Mouse (Mus musculus) testis, adult 2 months (tissue): ENCODE measurements at regions not wholly inside any gene's neighbourhood (a gene's known extent, or its start where the extent isn't known, plus 50 kb on each side); places are given as distances from the start of the nearest gene placed in this dataset.
"Not testable (repeated sequence)": the region's sequence is repeated elsewhere in the genome, so short reads cannot be mapped to it uniquely, and the experiment has no call there.

ENCODE experiments used
- H3K27ac ChIP-seq: fragments of 200-500 bp; 2 replicates; pipeline ENCODE4 v1.5.1; 2012; ENCODE audit warnings: low read depth, low read length; ENCODE audit not compliant: control insufficient read depth, insufficient read depth
- H3K27me3 ChIP-seq: fragments of 200-500 bp; 2 replicates; pipeline ENCODE4 v1.6.1; 2012; ENCODE audit warnings: mild to moderate bottlenecking, low read length, moderate library complexity; ENCODE audit not compliant: control insufficient read depth, insufficient read depth
- H3K36me3 ChIP-seq: fragments of 200-500 bp; 2 replicates; pipeline ENCODE4 v1.6.1; 2012; ENCODE audit warnings: mild to moderate bottlenecking, low read length; ENCODE audit not compliant: control insufficient read depth, insufficient read depth
- H3K4me1 ChIP-seq: fragments of 200-500 bp; 2 replicates; pipeline ENCODE4 v1.6.1; 2012; ENCODE audit warnings: low read length; ENCODE audit not compliant: control insufficient read depth, insufficient read depth
- H3K4me3 ChIP-seq: fragments of 200-500 bp; 2 replicates; pipeline ENCODE4 v1.5.1; 2012; ENCODE audit warnings: low read depth, mild to moderate bottlenecking, low read length, moderate library complexity, mixed read lengths; ENCODE audit not compliant: control insufficient read depth
- CTCF ChIP-seq: fragments of 200-500 bp; IDR thresholded peaks from 2 replicates; pipeline ENCODE4 v1.5.1; 2012; ENCODE audit warnings: low read depth, mild to moderate bottlenecking, inconsistent platforms, low read length, moderate library complexity; ENCODE audit not compliant: control insufficient read depth, insufficient read depth, insufficient replicate concordance
- POLR2A ChIP-seq: fragments of 200-500 bp; IDR thresholded peaks from 2 replicates; pipeline ENCODE4 v1.6.1; 2012; ENCODE audit warnings: low read depth, mild to moderate bottlenecking, inconsistent platforms, low read length, moderate library complexity; ENCODE audit not compliant: control insufficient read depth

DNA sequence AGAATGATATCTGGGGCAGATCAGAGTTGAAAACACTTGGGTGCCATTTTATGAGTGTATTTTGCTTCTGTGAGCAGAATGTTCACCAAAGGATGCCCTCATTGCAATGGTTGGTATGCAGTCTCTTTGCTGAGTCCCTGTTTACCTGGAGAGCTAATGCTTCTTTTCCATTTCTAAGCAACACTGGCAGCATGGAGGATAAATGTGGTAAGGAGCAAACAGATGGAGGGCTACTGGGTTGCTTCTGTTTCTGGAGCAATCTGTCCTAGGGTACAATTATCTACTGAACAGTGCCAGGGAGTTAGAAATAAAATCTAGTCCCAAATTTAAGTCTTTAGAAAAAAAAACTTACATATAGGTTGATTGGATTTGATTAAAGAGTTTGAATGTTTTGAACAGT, 245.9 kb downstream of the AI429214 start:
- no peak for TF ChIP-seq CTCF
- TF ChIP-seq POLR2A: no peak
- no peak overlapping the region for H3K4me3 ChIP-seq
- H3K27me3 ChIP-seq: no peaks in the 10 kb centered on the region
- no peak overlapping the region for H3K27ac ChIP-seq
- no peaks in the 10 kb centered on the region for H3K4me1 ChIP-seq
- H3K36me3 ChIP-seq: no peaks in the 10 kb centered on the region

DNA sequence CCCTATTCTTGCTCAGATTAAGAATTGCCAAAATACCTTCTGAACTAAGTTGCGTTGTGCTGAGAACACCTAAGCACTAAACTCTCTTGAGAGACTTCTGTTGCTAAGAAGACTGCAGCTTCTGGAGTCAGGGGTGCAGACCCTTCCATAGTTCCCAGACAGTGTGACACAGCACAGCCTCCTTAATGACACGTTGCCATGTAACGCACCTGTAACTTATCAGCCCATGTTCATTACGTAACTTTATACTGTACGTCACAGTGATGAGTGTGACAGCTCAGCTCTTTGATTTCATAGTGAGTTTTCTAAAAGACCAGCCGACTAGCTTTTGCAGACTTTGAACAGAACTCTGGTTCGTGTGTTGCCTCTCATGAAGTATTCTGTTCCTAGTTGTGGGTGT, 257.8 kb downstream of the AI429214 start:
- not testable (repeated sequence) for H3K27me3 ChIP-seq, H3K27ac ChIP-seq, H3K36me3 ChIP-seq, H3K4me1 ChIP-seq, H3K4me3 ChIP-seq

DNA sequence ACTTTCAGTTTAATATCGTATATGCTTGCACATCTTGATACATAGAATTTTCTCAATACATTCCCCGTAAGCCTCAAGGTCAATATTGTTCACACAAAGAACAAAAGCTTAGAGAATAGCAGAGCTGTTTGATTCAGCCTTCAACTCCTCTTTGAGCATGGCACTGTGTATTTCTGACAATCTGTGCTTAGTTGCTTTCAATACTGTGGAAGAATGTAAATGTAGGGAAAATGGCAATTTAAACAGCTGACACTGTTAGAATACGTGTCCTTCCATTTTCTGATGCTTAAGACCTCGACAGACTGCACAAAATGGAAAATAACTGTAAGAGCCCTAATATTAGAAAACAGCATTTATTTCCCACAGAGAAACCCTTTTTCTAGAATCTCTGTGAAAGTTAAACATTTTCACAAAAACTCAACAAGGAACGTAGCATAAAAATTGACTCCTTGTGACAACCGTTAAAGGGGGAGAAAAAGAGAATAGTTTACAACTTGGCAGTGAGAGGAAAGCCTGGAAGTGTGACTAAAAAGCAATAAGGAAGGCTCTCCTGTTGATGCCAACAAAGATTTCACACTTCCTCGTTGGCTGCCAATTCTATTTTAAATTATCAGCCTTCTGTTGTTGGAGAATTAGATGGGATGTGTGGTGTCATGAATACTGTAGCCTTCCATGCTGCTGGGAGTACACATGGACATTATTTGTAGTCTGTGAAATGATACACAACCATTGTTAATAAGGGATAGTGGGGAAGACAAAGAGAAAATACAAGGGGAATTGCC, 297.9 kb downstream of the AI429214 start:
- Histone ChIP-seq H3K4me3 (no peak overlapping the region), H3K27me3 (no peaks in the 10 kb centered on the region), H3K27ac (no peak overlapping the region), H3K36me3 (no peaks in the 10 kb centered on the region), H3K4me1 (no peaks in the 10 kb centered on the region)
- no peak for TF ChIP-seq POLR2A
- no peak for TF ChIP-seq CTCF
